In the genomic region with DNA sequence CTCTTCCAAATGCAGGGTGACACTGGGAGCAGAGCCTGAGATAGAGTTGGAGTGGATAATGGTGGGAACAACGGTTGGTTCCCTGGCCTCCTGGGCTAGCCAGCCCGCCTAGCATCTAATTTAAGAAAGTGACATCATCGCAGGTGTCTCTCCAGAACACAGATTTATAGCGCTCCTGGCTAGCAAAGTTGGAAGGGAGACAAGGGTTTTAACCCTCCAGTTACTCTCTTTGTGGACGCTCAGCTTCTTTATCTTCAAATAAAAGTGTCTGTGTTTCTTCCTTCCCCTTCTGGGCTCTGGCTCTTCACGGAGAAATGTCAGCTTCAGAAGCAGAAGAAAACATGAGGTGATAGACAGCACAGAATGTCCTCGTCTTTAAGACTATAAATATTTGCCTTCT, we compare ENCODE assay signal across 13 mouse cellular contexts. TPM values are rescaled to one million over a fixed set of nuclear protein-coding genes. Genes with fewer than 3 reads are reported as not detected.
DNase-seq lines count a peak whose midpoint lies in the region; ATAC-seq lines count a peak whose summit lies in the region.
"Had no signal": no experiment of that assay in that cellular context is flagged by ENCODE, and none has a peak within 500 bp of the region (broad histone marks: within the 10 kb centered on the region; RNA-seq: fewer than 3 reads in every experiment).

No protein-coding gene starts in this region.

- DNase-seq in heart, postnatal 25 days (ENCODE audit: low spot score): no peak
- DNase-seq in MN1 (ENCODE audit: low spot score): peak; percentile 55
- DNase-seq in brain, embryonic 18.5 days (ENCODE audit: low read depth, low spot score): peak; percentile 16
- no peak for DNase-seq in spleen, postnatal 36 days (ENCODE audit: low spot score in 2 of 2)
- DNase-seq: adrenal gland, adult 2 months had no signal

- no peaks in the 10 kb centered on the region for H3K9me3 ChIP-seq in heart, embryonic 12.5 days (replicated peaks)
- H3K9me3 ChIP-seq in heart, embryonic 15.5 days (replicated peaks): no peaks in the 10 kb centered on the region
- H3K9me3 ChIP-seq: forebrain, embryonic 10.5 days; hindbrain, embryonic 10.5 days had no signal

- no peaks in the 10 kb centered on the region for H3K27me3 ChIP-seq in heart, embryonic 12.5 days (replicated peaks)
- H3K27me3 ChIP-seq in heart, embryonic 15.5 days: no peaks in the 10 kb centered on the region

- H3K36me3 ChIP-seq in heart, embryonic 12.5 days: no peaks in the 10 kb centered on the region
- H3K36me3 ChIP-seq in heart, embryonic 15.5 days: no peaks in the 10 kb centered on the region
- H3K36me3 ChIP-seq: forebrain, embryonic 10.5 days; hindbrain, embryonic 10.5 days had no signal

- H3K4me2 ChIP-seq in heart, embryonic 12.5 days: no peak overlapping the region
- H3K4me2 ChIP-seq in heart, embryonic 15.5 days: peak overlapping the region; percentile 7; the same call in 1 of the 2 replicates

- no peak overlapping the region for H3K9ac ChIP-seq in heart, embryonic 12.5 days
- H3K9ac ChIP-seq in heart, embryonic 15.5 days: no peak overlapping the region
- H3K9ac ChIP-seq: liver, embryonic 14.5 days had no signal

- ATAC-seq in heart, embryonic 12.5 days (ENCODE audit: insufficient number of reproducible peaks, low FRiP score): 0 out of 2 replicates have a peak, but pooled peaks have one; percentile 22
- peak; percentile 64 for ATAC-seq in heart, embryonic 15.5 days (replicated peaks; ENCODE audit: insufficient number of reproducible peaks, insufficient read depth, low FRiP score, low read depth)
- ATAC-seq in megakaryocyte progenitor cell, adult 5-6 weeks (replicated peaks; ENCODE audit: poor library complexity): no peak
- ATAC-seq in monocyte, adult 5-6 weeks (replicated peaks; ENCODE audit: insufficient number of reproducible peaks, low FRiP score, low TSS enrichment, poor library complexity, severe bottlenecking): no peak

- H3K4me1 ChIP-seq in heart, embryonic 12.5 days (replicated peaks): peaks cover 14% of the 10 kb centered on the region
- peaks cover 30% of the 10 kb centered on the region for H3K4me1 ChIP-seq in heart, embryonic 15.5 days (replicated peaks)
- H3K4me1 ChIP-seq: hindbrain, embryonic 10.5 days had no signal

- no peak overlapping the region for H3K4me3 ChIP-seq in heart, embryonic 12.5 days
- H3K4me3 ChIP-seq in heart, embryonic 15.5 days: no peak overlapping the region
- H3K4me3 ChIP-seq: forebrain, embryonic 10.5 days; hindbrain, embryonic 10.5 days had no signal

- no peak overlapping the region for H3K27ac ChIP-seq in heart, embryonic 12.5 days (ENCODE audit: poor library complexity, severe bottlenecking)
- peak overlapping the region; percentile 60 for H3K27ac ChIP-seq in heart, embryonic 15.5 days
- H3K27ac ChIP-seq: forebrain, embryonic 10.5 days; hindbrain, embryonic 10.5 days; kidney, postnatal 0 days; liver, embryonic 14.5 days had no signal

- WGBS in heart, embryonic 12.5 days: 23% methylated on average over 7 of the region's 7 CpGs
- WGBS in heart, embryonic 15.5 days: 10% methylated on average over 7 of the region's 7 CpGs

- intact Hi-C loops in heart, postnatal 25 days (cut with DNase I): loop anchor here (2.0 to 5.0 kb wide), 4 partner anchors 36 to 194 kb away; a partner anchor contains a TSS

RNA-seq across cellular contexts. Expression of a gene that starts 51.4 kb away (rescaled TPM):
- 52.0 and 59.0 TPM in 2 replicates for polyA plus RNA-seq in heart, embryonic 12.5 days (2016; fragmentation: Nextera tagmentation; extraction: Ambion mirVana)
- total RNA-seq in heart, postnatal 25 days (2021): 10 to 100 TPM; 84.1 to 91.6 TPM
- 56.5 and 65.0 TPM in 2 replicates for polyA plus RNA-seq in heart, embryonic 15.5 days (2015; fragmentation: Nextera tagmentation; extraction: Ambion mirVana)
- 9.9 and 12.1 TPM in 2 replicates for total RNA-seq in megakaryocyte progenitor cell, adult 5-6 weeks (2015)
- total RNA-seq in megakaryocyte progenitor cell, adult 5-6 weeks (2017): 7.0 and 9.8 TPM in 2 replicates
- total RNA-seq in monocyte, adult 5-6 weeks (2017): 51.5 to 79.9 TPM (median 76.7 TPM) in 3 replicates

Comparison
In these comparisons a context has a peak if more than half of its experiments do, and no peak if none do; other contexts are left out.
1. ATAC-seq: peak in heart, embryonic 12.5 days (single experiment) and heart, embryonic 15.5 days (single experiment); none in megakaryocyte progenitor cell, adult 5-6 weeks (single experiment) and monocyte, adult 5-6 weeks (single experiment).
2. DNase-seq: peak in MN1 (single experiment) and brain, embryonic 18.5 days (single experiment); none in heart, postnatal 25 days (single experiment) and spleen, postnatal 36 days (0 of 2).